Mouse (Mus musculus) neural tube, embryonic 10.5 days (tissue): Measurements from ENCODE around the gene Hoxb4.

Source experiments
- DNase-seq: peaks from one replicate; pipeline ENCODE4 v3.0.0-alpha.2; 2017; ENCODE audit warnings: low spot score; ENCODE audit errors: extremely low spot score

The Hoxb4 gene

DNA sequence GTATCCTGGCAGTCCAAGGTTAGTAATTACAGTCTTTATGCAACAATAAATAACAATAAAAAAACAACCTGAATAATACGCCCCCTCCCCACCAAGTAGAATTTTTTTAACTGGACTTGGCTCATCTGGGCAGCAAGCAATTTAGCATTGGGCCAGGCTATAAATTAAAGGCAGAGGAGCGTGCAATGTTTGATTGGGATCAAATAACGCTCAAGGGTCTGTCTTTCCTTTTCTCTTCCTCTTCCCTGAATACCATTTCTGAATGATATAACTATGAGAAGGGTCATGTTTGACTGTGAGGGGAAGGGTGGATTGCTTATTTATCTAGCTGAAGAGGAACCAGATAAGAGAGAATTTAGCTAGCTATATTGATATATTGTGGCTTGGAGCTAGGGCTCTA lies 30.9 kb downstream of the Hoxb4 start:
- no peak for DNase-seq

- peak; percentile 83 for DNase-seq
These were observed 31.6 kb downstream of the Hoxb4 start for GRCm38 (mm10) chr11:96349491-96350340.

- DNase-seq, result no peak
These were observed 32.2 kb downstream of the Hoxb4 start, which contains the start of gene Hoxb2 for GRCm38 (mm10) chr11:96350341-96350624. TSS of gene Hoxb2 (plus strand) at chr11:96350525.

DNA sequence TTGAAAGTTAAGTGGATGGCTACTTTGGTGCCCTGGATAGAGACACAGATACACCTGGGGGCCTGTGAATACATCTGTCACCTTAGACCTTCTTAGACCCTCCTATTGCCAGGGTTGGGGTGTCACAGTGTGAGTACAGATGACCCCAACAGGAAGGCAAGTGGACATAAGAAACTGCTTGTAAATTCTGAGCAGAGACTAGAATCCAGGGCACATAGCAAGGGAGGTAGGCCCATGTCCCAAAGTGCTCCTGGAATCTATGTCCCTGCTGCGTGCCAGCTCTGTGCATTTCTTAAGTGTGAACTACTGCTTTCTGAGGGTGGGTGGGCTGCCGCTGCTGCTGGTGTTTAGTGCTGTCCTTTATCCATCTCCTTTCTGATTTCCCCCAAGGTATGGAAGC lies 32.7 kb downstream of the Hoxb4 start:
- peak; percentile 56 for DNase-seq

DNA sequence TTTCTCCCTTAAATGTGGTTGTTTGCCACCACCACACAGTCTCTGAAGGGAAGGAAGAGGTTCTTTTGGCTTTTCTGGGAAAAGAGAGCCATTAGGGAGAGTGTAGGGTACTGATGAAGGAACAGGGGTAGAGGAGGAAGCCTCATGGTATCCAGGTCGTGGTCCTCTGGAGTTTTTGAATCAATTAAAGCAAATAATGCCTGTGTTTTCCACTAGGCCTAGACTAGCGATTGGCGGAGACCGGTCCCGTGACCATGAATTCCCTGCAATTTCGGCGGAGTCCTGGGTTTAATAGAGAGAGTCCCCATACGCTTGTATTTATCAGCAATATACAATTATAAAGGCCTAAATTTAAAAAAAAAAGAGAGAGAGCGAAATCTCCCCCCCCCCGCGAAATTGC lies 33.2 kb downstream of the Hoxb4 start:
- DNase-seq, result peak; percentile 69

GRCm38 (mm10) chr11:96351831-96352230 lies 33.8 kb downstream of the Hoxb4 start:
- DNase-seq, result peak; percentile 83

DNA sequence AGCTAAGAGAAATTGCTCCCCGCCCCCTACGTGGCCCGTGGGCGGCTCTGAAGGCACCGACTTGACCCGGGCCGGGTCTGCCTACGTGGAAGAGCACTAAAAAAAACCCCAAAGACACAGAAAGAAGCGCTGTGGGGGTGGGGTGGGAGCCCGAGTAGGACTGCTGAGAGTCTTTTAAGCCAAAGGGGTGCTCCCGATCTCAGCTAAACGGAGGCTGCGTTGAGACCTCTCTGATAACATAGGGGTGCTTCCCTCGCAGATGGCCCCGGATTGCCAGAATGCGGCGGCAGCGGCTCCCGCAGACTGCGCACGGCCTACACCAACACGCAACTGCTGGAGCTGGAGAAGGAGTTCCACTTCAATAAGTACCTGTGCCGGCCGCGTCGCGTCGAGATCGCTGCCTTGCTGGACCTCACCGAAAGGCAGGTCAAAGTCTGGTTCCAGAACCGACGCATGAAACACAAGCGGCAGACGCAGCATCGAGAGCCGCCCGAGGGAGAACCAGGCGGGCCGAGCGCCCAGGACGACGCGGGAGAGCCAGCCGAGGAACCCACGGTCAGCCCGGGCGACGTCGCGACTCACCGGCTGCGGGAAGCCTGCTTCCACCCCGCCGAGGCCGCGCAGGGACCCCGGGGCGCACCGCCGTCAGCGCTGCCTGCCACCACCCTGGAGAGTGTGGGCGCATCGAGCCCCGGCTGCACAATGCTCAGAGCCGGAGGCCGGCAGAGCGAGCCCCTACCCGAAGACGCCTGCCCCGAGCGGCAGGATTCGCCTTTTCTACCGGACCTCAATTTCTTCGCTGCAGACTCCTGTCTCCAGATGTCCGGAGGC lies 34.8 kb downstream of the Hoxb4 start:
- peak; percentile 81 for DNase-seq

- DNase-seq, result no peak
These were observed 35.4 kb downstream of the Hoxb4 start for GRCm38 (mm10) chr11:96353522-96353841.

DNA sequence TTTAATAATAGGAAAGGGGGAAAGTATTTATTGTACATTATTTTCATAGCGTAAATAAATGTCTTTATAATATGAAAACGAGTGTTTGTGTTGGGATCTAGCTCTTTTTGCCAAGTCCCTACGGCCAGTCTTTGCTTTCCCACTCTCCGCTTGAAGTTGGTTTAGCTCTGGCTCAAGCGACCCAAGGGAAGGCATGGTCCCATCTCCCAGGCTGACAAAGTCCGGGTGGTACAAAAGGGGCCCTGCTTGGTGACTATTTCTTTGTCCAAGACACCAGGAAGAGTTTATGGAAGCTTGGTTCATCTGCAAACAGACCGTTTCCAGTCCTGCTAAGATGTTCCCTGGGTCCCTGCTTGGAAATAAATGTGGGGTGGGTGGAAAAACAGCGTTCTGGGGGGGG lies 35.9 kb downstream of the Hoxb4 start:
- DNase-seq, result no peak

- peak; percentile 86 for DNase-seq
These were observed 36.3 kb downstream of the Hoxb4 start for GRCm38 (mm10) chr11:96354376-96354775.

DNA sequence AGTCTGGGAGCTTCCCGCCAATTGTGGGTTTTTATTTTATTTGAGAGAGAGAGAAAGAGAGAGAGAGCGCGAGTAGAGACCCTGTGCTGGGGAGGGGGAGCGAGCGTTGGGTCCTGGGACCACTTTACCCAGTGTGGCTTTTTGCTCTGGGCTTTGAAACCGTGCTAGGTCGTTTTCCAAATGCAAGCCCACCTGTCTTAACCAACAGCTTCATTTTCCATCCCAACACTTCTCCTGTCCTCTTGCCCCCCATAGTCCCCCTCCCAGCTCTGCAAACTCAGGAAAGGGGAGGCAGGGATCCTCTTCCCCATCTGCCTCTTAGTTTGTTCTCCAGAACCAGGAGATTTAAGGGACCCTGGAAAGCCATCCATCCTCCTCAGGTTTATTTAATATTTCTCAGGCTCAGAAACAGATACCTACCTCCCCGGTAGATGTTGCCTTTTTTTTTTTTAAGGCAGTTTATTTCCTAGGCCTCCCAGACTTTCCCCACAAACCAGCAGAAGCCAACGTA lies 36.8 kb downstream of the Hoxb4 start:
- no peak for DNase-seq

DNA sequence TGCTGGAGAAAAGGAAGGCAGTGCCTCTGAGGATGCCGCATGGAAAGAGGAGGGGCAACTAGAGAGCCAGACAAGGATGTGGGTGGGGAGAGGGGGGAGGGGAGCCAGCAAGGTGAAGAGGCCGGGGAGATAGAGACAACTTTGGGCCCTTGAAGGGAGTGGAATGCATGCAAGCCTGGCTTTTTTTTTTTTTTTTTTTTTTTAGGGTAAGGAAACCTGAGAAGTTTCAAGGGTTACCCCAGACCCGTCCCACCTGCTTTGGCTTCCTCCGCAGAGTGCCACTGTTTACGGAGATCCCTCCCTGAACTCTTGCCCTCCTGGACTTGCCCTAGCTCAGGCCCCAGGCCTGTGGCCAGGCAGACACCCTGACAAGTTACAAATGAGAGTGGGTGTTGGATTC lies 45.7 kb downstream of the Hoxb4 start:
- peak; percentile 51 for DNase-seq

DNA sequence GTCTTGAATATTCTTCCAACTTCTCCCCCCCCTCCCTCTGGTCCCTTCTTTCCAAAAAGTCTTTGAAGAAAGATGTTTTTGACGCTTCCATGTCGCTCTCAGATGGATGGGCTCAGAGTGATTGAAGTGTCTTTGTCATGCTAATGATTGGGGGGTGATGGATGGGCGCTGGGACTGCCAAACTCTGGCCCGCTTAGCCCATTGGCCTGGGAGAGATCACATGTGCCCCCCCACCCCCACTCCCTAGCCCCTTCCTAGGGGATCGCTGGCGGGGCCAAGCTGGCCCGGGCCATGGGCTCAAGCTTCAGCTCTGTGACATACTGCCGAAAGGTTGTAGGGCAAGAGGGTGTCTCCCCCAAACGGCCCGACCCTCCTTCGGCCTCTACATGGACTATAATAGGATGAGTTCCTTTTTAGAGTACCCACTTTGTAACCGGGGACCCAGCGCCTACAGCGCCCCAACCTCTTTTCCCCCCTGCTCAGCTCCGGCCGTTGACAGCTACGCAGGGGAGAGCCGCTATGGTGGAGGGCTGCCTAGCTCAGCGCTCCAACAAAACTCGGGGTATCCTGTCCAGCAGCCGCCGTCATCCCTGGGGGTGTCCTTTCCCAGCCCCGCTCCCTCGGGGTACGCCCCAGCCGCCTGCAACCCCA lies 47.5 kb downstream of the Hoxb4 start, which contains the start of gene Hoxb1:
TSS of gene Hoxb1 (plus strand) at position 312 of the 651 bp plus-strand sequence.
- peak; percentile 69 for DNase-seq

DNA sequence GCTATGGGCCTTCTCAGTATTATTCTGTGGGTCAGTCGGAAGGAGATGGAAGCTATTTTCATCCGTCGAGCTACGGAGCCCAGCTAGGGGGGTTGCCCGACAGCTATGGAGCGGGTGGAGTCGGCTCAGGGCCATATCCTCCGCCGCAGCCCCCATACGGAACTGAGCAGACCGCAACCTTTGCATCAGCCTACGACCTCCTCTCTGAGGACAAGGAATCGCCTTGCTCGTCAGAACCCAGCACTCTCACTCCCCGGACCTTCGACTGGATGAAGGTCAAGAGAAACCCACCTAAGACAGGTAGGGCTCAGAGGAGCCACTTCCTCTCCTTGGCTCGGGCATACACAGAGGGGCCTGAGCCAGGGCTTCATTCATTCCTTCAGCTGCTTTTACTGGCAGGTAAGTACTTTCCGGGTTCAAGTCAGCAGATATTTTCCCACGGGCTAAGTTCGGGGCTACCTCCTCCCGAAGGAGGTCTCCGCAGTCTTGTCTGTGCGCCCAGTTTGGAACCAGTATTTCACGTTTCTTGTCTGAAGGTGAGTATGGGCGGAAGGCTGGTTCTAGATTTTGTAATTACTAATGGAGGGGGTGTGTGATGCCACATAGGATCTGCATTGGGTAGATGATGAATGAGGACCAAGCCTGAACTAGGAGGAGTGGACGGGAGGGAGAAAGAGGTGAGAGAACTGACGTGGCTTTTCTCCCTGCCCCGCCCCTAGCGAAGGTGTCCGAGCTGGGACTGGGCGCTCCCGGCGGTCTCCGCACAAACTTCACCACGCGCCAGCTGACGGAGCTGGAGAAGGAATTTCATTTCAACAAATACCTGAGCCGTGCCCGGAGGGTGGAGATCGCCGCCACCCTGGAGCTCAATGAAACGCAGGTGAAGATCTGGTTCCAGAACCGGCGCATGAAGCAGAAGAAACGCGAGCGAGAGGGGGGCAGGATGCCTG lies 48.3 kb downstream of the Hoxb4 start:
- DNase-seq, result peak; percentile 48

DNA sequence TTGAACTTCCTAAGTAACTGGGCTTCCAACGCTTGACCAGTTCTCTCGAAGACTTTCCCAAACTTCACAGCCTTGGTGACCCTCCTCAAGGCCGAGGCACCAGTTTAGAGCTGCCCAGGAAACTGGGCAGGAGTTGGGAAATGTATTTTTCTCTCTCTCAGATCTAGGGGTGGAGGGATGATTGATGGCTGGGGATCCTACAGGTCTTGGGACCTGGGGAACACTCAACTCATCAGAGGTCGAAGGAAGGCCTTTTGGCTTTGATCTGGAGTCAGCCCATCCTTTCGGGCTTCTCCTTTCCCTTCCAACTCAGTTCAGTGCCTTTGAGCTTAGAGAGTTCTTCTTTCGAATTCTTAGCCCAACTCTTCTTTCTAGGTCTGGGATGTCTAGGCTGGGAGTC lies 49.1 kb downstream of the Hoxb4 start:
- DNase-seq, result no peak

DNA sequence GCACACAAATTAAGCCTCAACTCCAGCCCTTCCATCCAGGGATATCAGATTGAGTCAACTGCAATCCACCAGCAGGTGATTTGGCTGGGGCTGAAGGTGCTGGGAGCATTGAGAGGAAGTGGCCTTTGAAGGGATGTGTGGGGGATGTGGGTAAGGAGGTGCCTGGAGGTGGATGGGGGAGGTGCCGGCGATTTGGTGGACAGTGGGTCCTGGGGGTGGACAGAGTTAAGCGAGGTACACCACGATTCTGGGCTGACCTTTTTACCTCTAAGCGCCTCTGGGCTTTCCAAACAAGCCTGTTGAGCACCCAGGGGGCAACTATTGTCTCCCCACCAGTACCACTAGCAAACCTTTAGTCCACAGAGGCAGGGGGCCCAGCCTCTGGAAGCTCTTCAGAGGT lies 50.6 kb downstream of the Hoxb4 start:
- DNase-seq, result no peak

- no peak for DNase-seq
These were observed 51.1 kb downstream of the Hoxb4 start for GRCm38 (mm10) chr11:96369140-96369539.
